Mouse (Mus musculus) ES-E14 (cell line): Measurements from ENCODE around the gene Gm5901. TPM values are rescaled to one million over a fixed set of nuclear protein-coding genes. Genes with fewer than 3 reads are reported as not detected.
A peak's percentile ranks its signal among the peaks of the same experiment; 100 is the strongest.

ENCODE experiments used
- DNase-seq: peaks from one replicate; pipeline ENCODE4 v3.0.0-alpha.2; 2013; ENCODE audit warnings: low read depth, low spot score
- H3K27ac ChIP-seq: 2 replicates; pipeline ENCODE4 v1.5.1; 2012; ENCODE audit warnings: low read depth, mild to moderate bottlenecking, low read length, moderate library complexity, mixed read lengths; ENCODE audit not compliant: poor library complexity, insufficient read depth, severe bottlenecking
- H3K36me3 ChIP-seq: 2 replicates; pipeline ENCODE4 v1.6.1; 2012; ENCODE audit warnings: mild to moderate bottlenecking, low read length, moderate library complexity, mixed read lengths; ENCODE audit not compliant: control insufficient read depth, poor library complexity, insufficient read depth, severe bottlenecking
- H3K4me1 ChIP-seq, 2 experiments: fragments of 150-350 bp in 1 of 2; sonication (generic) in 1 of 2; 2 replicates each; pipeline ENCODE4 v1.6.1; 2012; ENCODE audit warnings: low read length in 2 of 2, mild to moderate bottlenecking in 1 of 2, mixed read lengths in 1 of 2; ENCODE audit not compliant: control insufficient read depth in 2 of 2, insufficient read depth in 2 of 2, poor library complexity in 1 of 2
- H3K4me3 ChIP-seq, 2 experiments: fragments of 150-350 bp in 1 of 2; sonication (generic) in 1 of 2; 2 replicates each; pipeline ENCODE4 v1.5.1; 2012; ENCODE audit warnings: low read length in 2 of 2, low read depth in 1 of 2, mild to moderate bottlenecking in 1 of 2, mixed read lengths in 1 of 2; ENCODE audit not compliant: insufficient read depth in 1 of 2, poor library complexity in 1 of 2, severe bottlenecking in 1 of 2
- H3K9ac ChIP-seq: 2 replicates; pipeline ENCODE4 v1.6.1; 2012; ENCODE audit warnings: low read depth, mild to moderate bottlenecking, low read length, mixed read lengths; ENCODE audit not compliant: poor library complexity, insufficient read depth, severe bottlenecking
- H3K9me3 ChIP-seq: fragments of 150-350 bp; sonication (generic); 2 replicates; pipeline ENCODE4 v1.6.1; 2012; ENCODE audit warnings: low read depth, mild to moderate bottlenecking, low read length; ENCODE audit not compliant: control insufficient read depth, insufficient read depth
- CHD2 ChIP-seq: IDR thresholded peaks from 2 replicates; pipeline ENCODE4 v1.6.1; 2014; ENCODE audit warnings: mild to moderate bottlenecking, low read depth, low read length, inconsistent platforms
- HCFC1 ChIP-seq: IDR thresholded peaks from 2 replicates; pipeline ENCODE4 v1.6.1; 2012; ENCODE audit warnings: low read length, inconsistent platforms, borderline replicate concordance; ENCODE audit not compliant: insufficient read depth
- MAFK ChIP-seq: IDR thresholded peaks from 2 replicates; pipeline ENCODE4 v1.6.1; 2014; ENCODE audit warnings: mild to moderate bottlenecking, low read depth, low read length, inconsistent platforms; ENCODE audit not compliant: insufficient read depth
- ZC3H11A ChIP-seq: IDR thresholded peaks from 2 replicates; pipeline ENCODE4 v1.6.1; 2012; ENCODE audit warnings: low read depth, mild to moderate bottlenecking, inconsistent platforms, low read length, borderline replicate concordance
- ZNF384 ChIP-seq: IDR thresholded peaks from 2 replicates; pipeline ENCODE4 v1.6.1; 2012; ENCODE audit warnings: low read depth, low read length, inconsistent platforms
- in situ Hi-C, 2 experiments: fragments of 600-800 bp; cut with MboI; formaldehyde crosslinking; loops; one replicate each; pipeline ENCODE4 v1.15.1; 2025; ENCODE audit warnings: low sequenced_read_pairs in 2 of 2, inconsistent platforms in 1 of 2; ENCODE audit not compliant: unreplicated experiment in 2 of 2
- total RNA-seq: library from RNA; depleted of rRNA; stranded (reverse); fragments of 300-350 nt; gene quantifications from 2 replicates; pipeline ENCODE4 v1.2.3, GENCODE M21; 2012

Gm5901 gene
- total RNA-seq, 1 experiment: 0.89 TPM

- Histone ChIP-seq H3K27ac (no peak overlapping the region), H3K4me3 (no peak overlapping the region), H3K9me3 (no peaks in the 10 kb centered on the region), H3K36me3 (peaks cover 5% of the 10 kb centered on the region), H3K4me1 (no peaks in the 10 kb centered on the region), H3K9ac (no peak overlapping the region)
- in situ Hi-C loops: loop anchor here in 1 of 2 experiments (10.0 kb wide), 1 partner anchor 60 kb away; no protein-coding TSS in a partner anchor
- TF ChIP-seq MAFK: no peak
- TF ChIP-seq ZNF384: no peak
- TF ChIP-seq CHD2: no peak
- no peak for TF ChIP-seq ZC3H11A
- no peak for TF ChIP-seq HCFC1
- DNase-seq: no peak
These were observed 19.8 kb downstream of the Gm5901 start for GRCm38 (mm10) chr7:105394606-105395005.

- H3K27ac ChIP-seq: no peak overlapping the region
- TF ChIP-seq HCFC1: no peak
- no peak for TF ChIP-seq ZNF384
- no peak for TF ChIP-seq MAFK
- no peak for TF ChIP-seq CHD2
- TF ChIP-seq ZC3H11A: no peak
- no peaks in the 10 kb centered on the region for H3K9me3 ChIP-seq
- H3K4me3 ChIP-seq: no peak overlapping the region
- in situ Hi-C loops: loop anchor here in 1 of 2 experiments (10.0 kb wide), 1 partner anchor 60 kb away; no protein-coding TSS in a partner anchor
- no peak for DNase-seq
- H3K4me1 ChIP-seq: no peaks in the 10 kb centered on the region
- H3K9ac ChIP-seq: no peak overlapping the region
- no peaks in the 10 kb centered on the region; the same call in 1 of the 2 replicates for H3K36me3 ChIP-seq
These were observed 20.4 kb downstream of the Gm5901 start for GRCm38 (mm10) chr7:105395131-105395820.

- H3K27ac ChIP-seq: no peak overlapping the region
- in situ Hi-C loops: loop anchor here in 1 of 2 experiments (10.0 kb wide), 1 partner anchor 59 kb away; no protein-coding TSS in a partner anchor
- no peak overlapping the region for H3K9ac ChIP-seq
- H3K36me3 ChIP-seq: no peaks in the 10 kb centered on the region
- H3K4me3 ChIP-seq: no peak overlapping the region
- peaks cover 0 to 4% of the 10 kb centered on the region in 2 experiments; a peak in 1 of 4 replicates for H3K4me1 ChIP-seq
- DNase-seq: no peak
- TF ChIP-seq ZC3H11A: no peak
- TF ChIP-seq HCFC1: no peak
- TF ChIP-seq MAFK: no peak
- H3K9me3 ChIP-seq: no peaks in the 10 kb centered on the region
These were observed 21.3 kb downstream of the Gm5901 start for GRCm38 (mm10) chr7:105396126-105396525.

GRCm38 (mm10) chr7:105399058-105399934 lies 24.5 kb downstream of the Gm5901 start:
- Histone ChIP-seq H3K27ac (0 out of 2 replicates have a peak overlapping the region, but pooled peaks have one; percentile 15), H3K4me1 (peaks cover 4 to 7% of the 10 kb centered on the region in 2 experiments; a peak in 3 of 4 replicates), H3K4me3 (peak overlapping the region; percentile 79 to 99), H3K9me3 (no peaks in the 10 kb centered on the region), H3K36me3 (no peaks in the 10 kb centered on the region), H3K9ac (peak overlapping the region; percentile 85)
- DNase-seq: no peak
- TF ChIP-seq CHD2 (no peak), HCFC1 (peak; percentile 12; the same call in 1 of the 2 replicates), ZNF384 (no peak)
- in situ Hi-C loops: loop anchor here in 1 of 2 experiments (10.0 kb wide), 1 partner anchor 56 kb away; no protein-coding TSS in a partner anchor
